Mouse (Mus musculus) olfactory bulb, adult 2 months (tissue): ENCODE measurements around the gene Fzd7.

Source experiments
- CTCF ChIP-seq: fragments of 200-500 bp; IDR thresholded peaks from 2 replicates; pipeline ENCODE4 v1.5.1; 2012; ENCODE audit warnings: low read depth, mild to moderate bottlenecking, low read length, moderate library complexity; ENCODE audit not compliant: insufficient read depth
- POLR2A ChIP-seq: fragments of 200-500 bp; IDR thresholded peaks from 2 replicates; pipeline ENCODE4 v1.6.1; 2012; ENCODE audit warnings: mild to moderate bottlenecking, low read depth, low read length, moderate library complexity; ENCODE audit not compliant: insufficient read depth

GRCm38 (mm10) chr1:59488991-59489390 is 6.8 kb downstream of the Fzd7 start:
- TF ChIP-seq CTCF, result no peak
- no peak for TF ChIP-seq POLR2A
